Mouse (Mus musculus) T-helper 1 cell (primary cell): ENCODE measurements around the gene Gm18596.
"Not testable (repeated sequence)": the region's sequence is repeated elsewhere in the genome, so short reads cannot be mapped to it uniquely, and the experiment has no call there.

Experiments used
- in situ Hi-C: fragments of 300-600 bp; cut with MboI, MseI; formaldehyde crosslinking; loops from one replicate; pipeline ENCODE4 v1.15.1; 2025; ENCODE audit warnings: high pct_unique_total_duplicates

Gm18596 gene

DNA sequence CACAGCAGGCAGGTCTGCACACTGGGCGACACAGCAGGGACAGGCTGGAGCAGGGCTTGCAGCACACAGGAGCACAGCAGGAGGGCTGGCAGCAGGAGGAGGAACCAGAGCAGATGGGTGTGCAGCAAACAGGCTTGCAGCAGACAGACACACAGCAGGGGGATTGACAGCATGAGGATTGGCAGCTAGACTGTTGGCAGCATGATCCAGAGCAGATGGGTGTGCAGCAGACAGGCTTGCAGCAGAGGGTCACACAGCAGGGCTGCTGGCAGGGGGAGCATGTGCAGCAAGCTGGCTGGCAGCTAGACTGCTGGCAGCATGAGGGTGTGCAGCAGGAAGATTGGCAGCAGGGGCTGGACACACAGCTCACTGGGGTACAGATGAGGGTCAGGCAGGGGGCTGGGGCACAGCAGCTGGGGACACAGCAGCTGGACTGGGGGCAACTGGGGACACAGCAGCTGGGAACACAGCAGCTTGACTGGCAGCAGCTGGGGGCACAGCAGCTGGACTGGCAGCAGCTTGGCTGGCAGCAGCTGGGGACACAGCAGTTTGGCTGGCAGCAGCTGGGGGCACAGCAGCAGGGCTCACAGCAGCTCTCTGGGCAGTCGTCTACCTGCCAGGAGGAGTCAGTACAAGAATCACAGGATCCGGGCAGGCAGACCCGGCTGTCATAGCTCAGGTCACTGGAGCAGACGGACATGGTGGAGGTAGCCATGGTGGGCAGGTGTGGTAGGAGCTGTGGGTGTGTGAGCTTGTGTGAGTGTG lies at the start of gene Gm18596:
TSS of gene Gm18596 (minus strand) at position 715 of the 765 bp plus-strand sequence.
- in situ Hi-C loops: not testable (repeated sequence)

DNA sequence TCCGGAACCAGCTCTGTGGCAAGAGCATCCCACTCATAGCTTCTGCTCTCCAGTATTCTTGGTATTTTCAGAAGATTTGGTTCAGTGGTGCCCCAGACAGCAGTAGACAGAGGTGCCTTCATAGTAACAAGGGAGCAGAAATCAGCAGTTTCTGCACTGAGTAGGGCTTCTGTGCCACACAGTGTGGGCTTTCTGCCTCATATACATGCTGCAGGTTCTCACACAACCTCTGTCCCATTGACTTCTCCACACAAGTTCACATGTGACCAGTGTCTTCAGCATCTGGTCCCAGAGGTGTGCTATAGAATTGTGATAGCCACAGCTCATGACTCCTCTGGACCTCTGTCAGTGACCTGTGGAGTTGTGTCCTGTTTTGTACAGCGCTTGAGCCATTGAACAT lies 46.2 kb upstream of the Gm18596 start:
- in situ Hi-C loops: no loop called here

GRCm38 (mm10) chr10:77787876-77788275 lies 45.4 kb upstream of the Gm18596 start, which contains the start of gene Gm7137:
Gene Gm7137, minus strand, starts transcription at chr10:77788200.
- in situ Hi-C loops: not testable (repeated sequence)

DNA sequence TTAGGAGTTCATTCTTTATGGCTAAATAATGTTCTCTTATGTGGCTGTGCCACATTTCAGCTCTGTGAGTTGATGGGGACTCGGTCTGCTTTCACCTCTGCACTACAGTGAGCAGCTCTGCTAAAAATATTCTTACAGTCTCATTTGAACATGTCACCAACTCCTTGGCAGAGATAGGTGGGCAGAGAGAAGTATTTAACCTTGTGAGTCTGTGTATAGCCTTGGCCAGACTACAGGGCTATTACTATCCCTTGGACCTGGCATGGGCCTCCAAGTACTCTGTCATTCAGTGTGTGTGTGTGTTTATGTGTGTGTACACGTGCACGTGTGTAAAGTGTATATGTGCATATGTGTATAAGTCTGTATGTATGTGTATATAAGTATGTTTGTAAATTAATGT lies 41.0 kb upstream of the Gm18596 start:
- in situ Hi-C loops: not testable (repeated sequence)

GRCm38 (mm10) chr10:77782442-77782841 lies 40.0 kb upstream of the Gm18596 start, which contains the start of gene Gm3250:
Gene Gm3250, minus strand, starts transcription at chr10:77782542.
- in situ Hi-C loops: not testable (repeated sequence)

DNA sequence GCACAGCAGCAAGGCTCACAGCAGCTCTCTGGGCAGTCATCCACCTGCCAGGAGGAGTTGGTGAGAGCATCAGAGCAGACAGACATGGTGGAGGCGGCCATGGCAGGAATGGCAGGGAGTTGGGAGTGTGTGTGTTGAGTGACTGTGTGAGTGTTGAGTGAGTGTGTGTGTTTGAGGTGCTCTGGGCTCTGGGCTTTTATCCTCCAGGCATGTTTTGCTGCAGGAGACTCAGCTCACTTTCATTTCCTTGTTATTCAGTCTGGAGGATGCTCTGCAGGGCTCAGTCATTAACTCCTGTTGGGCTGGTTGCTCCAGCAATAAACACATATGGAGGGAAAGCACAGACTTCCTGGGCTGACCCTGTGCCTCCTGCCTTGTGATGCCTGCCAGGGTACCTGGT lies 34.4 kb upstream of the Gm18596 start, which contains the start of gene Gm7138:
TSS of gene Gm7138 (minus strand) at position 101 of the 400 bp plus-strand sequence.
- in situ Hi-C loops: not testable (repeated sequence)

GRCm38 (mm10) chr10:77772142-77772541 lies 29.7 kb upstream of the Gm18596 start:
- in situ Hi-C loops: not testable (repeated sequence)

- in situ Hi-C loops: not testable (repeated sequence)
These were observed 28.8 kb upstream of the Gm18596 start, which contains the start of gene Gm3238 for GRCm38 (mm10) chr10:77771225-77771624. Gene Gm3238, minus strand, starts transcription at chr10:77771325.

- in situ Hi-C loops: no loop called here
These were observed 27.3 kb upstream of the Gm18596 start for GRCm38 (mm10) chr10:77769727-77770126.

DNA sequence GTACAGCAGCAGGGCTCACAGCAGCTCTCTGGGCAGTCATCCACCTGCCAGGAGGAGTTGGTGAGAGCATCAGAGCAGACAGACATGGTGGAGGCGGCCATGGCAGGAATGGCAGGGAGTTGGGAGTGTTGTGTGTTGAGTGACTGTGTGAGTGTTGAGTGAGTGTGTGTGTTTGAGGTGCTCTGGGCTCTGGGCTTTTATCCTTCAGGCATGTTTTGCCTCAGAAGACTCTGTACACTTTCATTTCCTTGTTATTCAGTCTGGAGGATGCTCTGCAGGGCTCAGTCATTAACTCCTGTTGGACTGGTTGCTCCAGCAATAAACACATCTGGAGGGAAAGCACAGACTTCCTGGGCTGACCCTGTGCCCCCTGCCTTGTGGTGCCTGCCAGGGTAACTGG lies 17.1 kb upstream of the Gm18596 start, which contains the start of gene Gm3233:
TSS of gene Gm3233 (minus strand) at position 101 of the 400 bp plus-strand sequence.
- in situ Hi-C loops: not testable (repeated sequence)

DNA sequence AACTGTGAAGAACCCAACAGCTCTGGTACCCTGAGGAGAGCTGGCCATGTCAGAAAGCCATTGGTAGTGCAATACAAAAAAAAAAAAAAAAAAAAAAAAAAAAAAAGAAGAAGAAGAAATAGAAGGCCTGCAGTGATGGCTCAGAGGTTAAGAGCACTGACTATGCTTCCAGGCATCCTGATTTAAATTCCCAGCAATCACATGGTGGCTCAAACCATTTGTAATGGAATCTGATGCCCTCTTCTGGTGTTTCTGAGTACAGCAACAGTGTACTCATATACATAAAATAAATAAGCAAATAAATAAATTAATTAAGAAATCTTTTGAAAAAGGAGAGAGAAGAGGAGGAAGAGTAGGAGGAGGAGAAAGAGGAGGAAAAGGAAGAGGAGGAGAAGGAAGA lies 11.0 kb upstream of the Gm18596 start:
- in situ Hi-C loops: no loop called here

DNA sequence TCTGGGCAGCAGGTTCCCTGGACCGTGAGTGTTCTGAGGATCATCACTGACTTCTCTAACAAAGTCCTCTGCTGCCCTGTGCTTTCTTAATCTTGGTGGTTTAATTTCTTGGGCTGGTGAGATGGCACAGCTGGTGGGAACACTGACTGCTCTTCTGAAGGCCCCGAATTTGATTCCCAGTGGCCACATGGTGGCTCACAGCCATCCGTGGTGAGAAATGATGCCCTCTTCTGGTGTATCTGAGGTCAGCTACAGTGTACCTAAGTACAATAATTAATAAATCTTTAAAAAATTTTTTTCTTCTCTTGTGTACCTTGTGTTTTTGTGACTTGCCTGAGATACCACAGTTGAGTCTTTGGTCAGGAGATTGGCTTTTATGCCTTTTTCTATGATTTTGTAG lies 9.9 kb upstream of the Gm18596 start:
- in situ Hi-C loops: not testable (repeated sequence)

DNA sequence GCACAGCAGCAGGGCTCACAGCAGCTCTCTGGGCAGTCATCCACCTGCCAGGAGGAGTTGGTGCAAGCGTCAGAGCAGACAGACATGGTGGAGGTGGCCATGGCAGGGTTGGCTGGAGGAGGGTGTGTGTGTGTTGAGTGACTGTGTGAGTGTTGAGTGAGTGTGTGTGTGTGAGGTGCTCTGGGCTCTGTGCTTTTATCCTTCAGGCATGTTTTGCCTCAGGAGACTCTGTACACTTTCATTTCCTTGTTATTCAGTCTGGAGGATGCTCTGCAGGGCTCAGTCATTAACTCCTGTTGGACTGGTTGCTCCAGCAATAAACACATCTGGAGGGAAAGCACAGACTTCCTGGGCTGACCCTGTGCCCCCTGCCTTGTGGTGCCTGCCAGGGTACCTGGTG lies 8.8 kb upstream of the Gm18596 start, which contains the start of gene Gm9736:
TSS of gene Gm9736 (minus strand) at position 101 of the 400 bp plus-strand sequence.
- in situ Hi-C loops: not testable (repeated sequence)

DNA sequence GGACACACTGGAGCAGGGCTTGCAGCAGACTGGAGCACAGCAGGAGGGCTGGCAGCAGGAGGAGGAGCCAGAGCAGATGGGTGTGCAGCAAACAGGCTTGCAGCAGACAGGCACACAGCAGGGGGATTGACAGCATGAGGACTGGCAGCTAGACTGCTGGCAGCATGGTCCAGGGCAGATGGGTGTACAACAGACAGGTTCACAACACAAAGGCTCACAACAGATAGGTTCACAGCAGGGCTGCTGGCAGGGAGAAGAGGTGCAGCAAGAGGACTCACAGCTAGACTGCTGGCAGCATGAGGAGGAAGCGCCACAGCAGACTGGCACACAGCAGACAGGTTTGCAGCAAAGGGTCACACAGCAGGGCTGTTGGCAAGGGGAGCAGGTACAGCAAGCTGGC lies 8.2 kb upstream of the Gm18596 start:
- in situ Hi-C loops: not testable (repeated sequence)

DNA sequence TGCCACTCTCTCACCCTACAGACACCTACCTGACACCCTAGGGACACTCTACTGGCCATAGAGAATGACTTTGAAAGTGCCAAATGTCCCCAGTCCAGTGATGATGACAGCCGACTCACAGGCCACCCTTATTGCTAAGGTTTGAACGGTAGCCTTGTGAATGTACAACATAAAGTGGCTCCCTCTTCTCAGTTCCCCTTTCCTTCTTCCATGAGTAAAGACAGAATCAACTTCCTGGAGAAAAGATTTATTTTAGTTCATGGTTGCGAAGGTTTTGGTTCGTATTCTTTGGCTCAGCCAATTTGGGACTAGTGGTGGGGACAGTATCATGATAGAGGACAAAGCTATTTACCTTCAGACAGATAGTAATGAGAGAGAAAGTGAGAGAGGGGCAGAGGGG lies 3.5 kb downstream of the Gm18596 start:
- in situ Hi-C loops: no loop called here

GRCm38 (mm10) chr10:77735928-77736327 lies 6.5 kb downstream of the Gm18596 start:
- in situ Hi-C loops: no loop called here

- in situ Hi-C loops: no loop called here
These were observed 13.2 kb downstream of the Gm18596 start for GRCm38 (mm10) chr10:77729241-77729640.

GRCm38 (mm10) chr10:77728280-77728679 lies 14.2 kb downstream of the Gm18596 start:
- in situ Hi-C loops: no loop called here

DNA sequence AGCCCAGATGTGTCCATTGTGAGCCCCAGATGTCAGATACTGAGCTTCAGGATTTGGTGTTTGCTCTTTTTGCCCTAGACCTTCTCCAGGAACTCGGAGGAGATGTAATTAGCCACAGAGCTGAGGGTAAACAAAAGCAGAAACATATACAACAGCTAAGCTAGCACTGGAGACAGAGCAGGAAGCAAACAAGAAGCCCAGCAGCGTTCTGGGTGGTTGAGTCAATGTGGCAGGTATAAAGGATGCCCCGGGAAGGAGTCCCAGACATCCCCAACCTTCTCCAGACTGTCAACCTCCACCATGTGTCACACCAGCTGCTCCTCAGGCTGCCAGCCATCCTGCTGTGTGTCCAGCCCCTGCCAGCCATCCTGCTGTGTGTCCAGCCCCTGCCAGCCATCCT lies 16.3 kb downstream of the Gm18596 start, which contains the start of gene Gm10100:
TSS of gene Gm10100 (plus strand) at position 301 of the 400 bp plus-strand sequence.
- in situ Hi-C loops: no loop called here

- in situ Hi-C loops: loop anchor here (25.0 kb wide), 1 partner anchor 1012 kb away; no protein-coding TSS in a partner anchor
These were observed 17.6 kb downstream of the Gm18596 start for GRCm38 (mm10) chr10:77724855-77725254.

DNA sequence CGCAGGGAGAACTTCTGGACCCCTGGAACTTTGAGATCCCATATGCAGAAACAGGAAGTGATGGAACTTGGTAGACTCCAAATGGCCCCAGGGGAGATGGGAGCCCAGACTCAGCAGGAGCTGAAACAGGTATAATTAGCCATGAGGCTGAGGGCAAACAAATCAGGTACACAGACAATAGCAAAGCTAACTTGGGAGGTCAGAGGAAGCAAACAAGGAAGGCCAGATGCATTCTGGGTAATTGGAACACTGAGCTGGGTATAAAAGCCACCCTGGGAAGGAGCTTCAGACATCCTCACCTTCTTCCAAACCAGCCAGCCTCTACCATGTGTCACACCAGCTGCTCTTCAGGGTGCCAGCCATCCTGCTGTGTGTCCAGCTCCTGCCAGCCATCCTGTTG lies 22.1 kb downstream of the Gm18596 start, which contains the start of gene Krtap12-1:
TSS of gene Krtap12-1 (plus strand) at position 301 of the 400 bp plus-strand sequence.
- in situ Hi-C loops: loop anchor here (25.0 kb wide), 1 partner anchor 1017 kb away; no protein-coding TSS in a partner anchor

DNA sequence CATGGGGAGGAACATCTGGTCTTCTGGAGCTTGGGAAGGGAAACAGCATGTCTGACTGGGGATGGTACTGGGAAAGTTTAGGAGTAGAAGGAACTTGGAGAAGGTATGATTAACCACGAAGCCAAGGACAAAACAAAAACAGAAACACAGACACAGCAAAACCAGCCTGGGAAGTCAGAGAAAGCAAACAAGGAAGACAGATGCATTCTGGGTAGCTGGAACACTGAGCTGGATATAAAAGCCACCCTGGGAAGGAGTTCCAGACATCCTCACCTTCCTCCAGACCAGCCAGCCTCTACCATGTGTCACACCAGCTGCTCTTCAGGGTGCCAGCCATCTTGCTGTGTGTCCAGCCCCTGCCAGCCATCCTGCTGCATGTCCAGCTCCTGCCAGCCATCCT lies 26.9 kb downstream of the Gm18596 start, which contains the start of gene Gm10142:
TSS of gene Gm10142 (plus strand) at position 301 of the 400 bp plus-strand sequence.
- in situ Hi-C loops: loop anchor here (25.0 kb wide), 1 partner anchor 1022 kb away; no protein-coding TSS in a partner anchor
